Mouse (Mus musculus) C2C12 (cell line): ENCODE measurements around the gene Galnt7.

ENCODE experiments used
- CTCF ChIP-seq: IDR thresholded peaks from one replicate; pipeline ENCODE4 v1.5.1; 2011; ENCODE audit not compliant: control insufficient read depth, insufficient read depth, insufficient read length
- FOSL1 ChIP-seq: IDR thresholded peaks from one replicate; pipeline ENCODE4 v1.8.0; 2011; ENCODE audit warnings: mild to moderate bottlenecking, low read length; ENCODE audit not compliant: poor library complexity, insufficient read depth, severe bottlenecking

DNA sequence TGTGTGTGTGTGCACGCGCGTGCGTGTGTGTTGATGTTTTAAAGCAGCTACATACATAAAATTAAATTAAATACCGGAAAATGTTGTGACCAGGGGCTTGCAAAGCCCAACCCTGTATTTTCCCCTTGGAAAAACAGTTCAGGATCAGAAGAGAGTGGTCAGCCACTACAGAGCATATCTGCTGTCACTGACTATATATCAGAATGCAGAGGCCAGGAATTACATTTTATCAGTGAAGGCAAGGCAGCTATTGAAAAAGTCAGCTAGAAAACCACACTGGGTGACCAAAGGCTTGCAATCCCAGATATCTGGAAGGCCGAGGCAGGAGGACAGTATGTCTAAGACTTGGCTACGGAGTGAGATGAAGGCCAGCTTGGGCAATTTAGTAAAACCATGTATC, 84.8 kb downstream of the Galnt7 start:
- no peak for TF ChIP-seq FOSL1
- TF ChIP-seq CTCF: no peak
